Mouse (Mus musculus): ENCODE measurements around the gene Hnf4a.

- no peak for TF ChIP-seq CTCF (IDR thresholded peaks at IDR 0.05 in 2 of 3, conservative IDR thresholded peaks at IDR 0.05 in 1 of 3; ENCODE audit: control insufficient read depth in 1 of 3, insufficient read depth in 1 of 3, low read depth in 2 of 3, low read length in 3 of 3, poor library complexity in 1 of 3, severe bottlenecking in 1 of 3)
- no peak; a peak in 1 of 4 replicates for TF ChIP-seq EP300 (IDR thresholded peaks at IDR 0.05; ENCODE audit: low read depth in 1 of 2, low read length in 2 of 2)
- TF ChIP-seq POLR2A (IDR thresholded peaks at IDR 0.05; ENCODE audit: control insufficient read depth in 1 of 2, insufficient read depth in 1 of 2, low read depth in 1 of 2, low read length in 2 of 2, poor library complexity in 1 of 2) = no peak
- peak; percentile 70; the same call in 1 of the 2 replicates for TF ChIP-seq POLR2AphosphoS2 (IDR thresholded peaks at IDR 0.05; ENCODE audit: low read length)
- TF ChIP-seq USF1 (IDR thresholded peaks at IDR 0.05; ENCODE audit: low read depth, low read length) = no peak
- TF ChIP-seq CHD1 (IDR thresholded peaks at IDR 0.05; ENCODE audit: low read depth, low read length) = no peak
Measured at GRCm38 (mm10) chr2:163617874-163618273, 111.3 kb downstream of the Hnf4a start.

Measured in MEL (cell line).